Mouse (Mus musculus): ENCODE data around the gene Ccn6. TPM values are rescaled to one million over a fixed set of nuclear protein-coding genes. Genes with fewer than 3 reads are reported as not detected.

The Ccn6 gene
- polyA plus RNA-seq (2014; fragmentation: Illumina TruSeq; extraction: RNeasy Lipid Tissue Mini Kit (QIAGEN cat#74804); ENCODE audit: low read depth, low replicate concordance) = not detected

GRCm38 (mm10) chr10:39163694-39164093, at the start of gene Ccn6:
Ccn6 (minus strand) TSS chr10:39163794.

GRCm38 (mm10) chr10:39133462-39134310, 29.9 kb downstream of the Ccn6 start, which contains the start of the genes Fam229b and Tube1:
Fam229b (minus strand) TSS chr10:39133914.
Tube1 (plus strand) TSS chr10:39133976.

Other genes with a start within 250 kb of the Ccn6 start
- 81.2 TPM for gene Lama4, start 198.3 kb downstream of the Ccn6 start, polyA plus RNA-seq (2014; fragmentation: Illumina TruSeq; extraction: RNeasy Lipid Tissue Mini Kit (QIAGEN cat#74804); ENCODE audit: low read depth, low replicate concordance)
- gene Fam229b, start 29.9 kb downstream of the Ccn6 start, polyA plus RNA-seq (2014; fragmentation: Illumina TruSeq; extraction: RNeasy Lipid Tissue Mini Kit (QIAGEN cat#74804); ENCODE audit: low read depth, low replicate concordance) = 45.8 TPM
- gene Tube1, start 29.8 kb downstream of the Ccn6 start, polyA plus RNA-seq (2014; fragmentation: Illumina TruSeq; extraction: RNeasy Lipid Tissue Mini Kit (QIAGEN cat#74804); ENCODE audit: low read depth, low replicate concordance) = 1.3 TPM
- gene Fyn, start 205.1 kb upstream of the Ccn6 start, polyA plus RNA-seq (2014; fragmentation: Illumina TruSeq; extraction: RNeasy Lipid Tissue Mini Kit (QIAGEN cat#74804); ENCODE audit: low read depth, low replicate concordance) = 22.8 TPM

Data from adipose tissue, adult 10 weeks (tissue).